Mouse (Mus musculus): ENCODE measurements around the gene Nr5a2.

GRCm38 (mm10) chr1:136934051-136934450 is 26.2 kb downstream of the Nr5a2 start:
- TF ChIP-seq POLR2A (IDR thresholded peaks at IDR 0.05; ENCODE audit: low read depth, low read length) (no peak), CTCF (conservative IDR thresholded peaks at IDR 0.05; ENCODE audit: insufficient read depth, insufficient read length, low read depth, low read length) (no peak)
